Mouse (Mus musculus) limb, embryonic 12.5 days (tissue): ENCODE data around the gene Gm5128. TPM values are rescaled to one million over a fixed set of nuclear protein-coding genes. Genes with fewer than 3 reads are reported as not detected.
"Not testable (repeated sequence)": the region's sequence is repeated elsewhere in the genome, so short reads cannot be mapped to it uniquely, and the experiment has no call there.

Experiments used
- ATAC-seq: fragments of 200-750 bp; cut with Nextera tagmentation; 2 replicates; pipeline ENCODE4 v1.8.0; 2017; ENCODE audit warnings: low read depth, moderate TSS enrichment; ENCODE audit not compliant: insufficient number of reproducible peaks, insufficient read depth, low FRiP score, low TSS enrichment
- H3K27ac ChIP-seq: fragments of 300-500 bp; sonication (generic); 2 replicates; pipeline ENCODE4 v1.5.1; 2016; ENCODE audit warnings: mild to moderate bottlenecking, moderate library complexity
- H3K27me3 ChIP-seq: fragments of 300-500 bp; sonication (generic); 2 replicates; pipeline ENCODE4 v1.6.1; 2016; ENCODE audit warnings: mild to moderate bottlenecking, moderate library complexity
- H3K36me3 ChIP-seq: fragments of 300-500 bp; sonication (generic); 2 replicates; pipeline ENCODE4 v1.6.1; 2016; ENCODE audit warnings: mild to moderate bottlenecking, moderate library complexity
- H3K4me1 ChIP-seq: fragments of 300-500 bp; sonication (generic); replicated peaks from 2 replicates; pipeline ENCODE4 v1.6.1; 2016
- H3K4me2 ChIP-seq: fragments of 300-500 bp; sonication (generic); 2 replicates; pipeline ENCODE4 v1.6.1; 2016; ENCODE audit warnings: mild to moderate bottlenecking, moderate library complexity
- H3K4me3 ChIP-seq: fragments of 300-500 bp; sonication (generic); replicated peaks from 2 replicates; pipeline ENCODE4 v1.5.1; 2016; ENCODE audit warnings: mild to moderate bottlenecking
- H3K9ac ChIP-seq: fragments of 300-500 bp; sonication (generic); replicated peaks from 2 replicates; pipeline ENCODE4 v1.6.1; 2016; ENCODE audit warnings: mild to moderate bottlenecking, moderate library complexity
- H3K9me3 ChIP-seq: fragments of 300-500 bp; sonication (generic); 2 replicates; pipeline ENCODE4 v1.6.1; 2016; ENCODE audit warnings: mild to moderate bottlenecking, moderate library complexity
- WGBS: fragments of 180-500 bp; shearing (Covaris S2); methylation state at CpG from one replicate; pipeline ENCODE4 v1.1.7; 2016; 5-methylcytosine and 5-hydroxymethylcytosine counted together
- polyA plus RNA-seq: library from polyadenylated mRNA; unstranded; fragments of >200 nt; fragmentation: Nextera tagmentation; extraction: Ambion mirVana; gene quantifications from 2 replicates; pipeline ENCODE4 v1.2.1, GENCODE M21; 2016

The Gm5128 gene
- polyA plus RNA-seq = not detected in 2 replicates

GRCm38 (mm10) chrX:135372984-135373383 lies at the start of gene Gm5128:
Gm5128 (plus strand) TSS chrX:135373284.
- H3K4me3 ChIP-seq, H3K4me1 ChIP-seq, H3K36me3 ChIP-seq, H3K4me2 ChIP-seq, ATAC-seq, H3K27me3 ChIP-seq, H3K27ac ChIP-seq, H3K9me3 ChIP-seq, H3K9ac ChIP-seq: not testable (repeated sequence)
- WGBS = no CpG with 5 or more reads among the region's 15 CpGs

GRCm38 (mm10) chrX:135360685-135361084 lies 12.4 kb upstream of the Gm5128 start:
- not testable (repeated sequence) for H3K27ac ChIP-seq, H3K4me3 ChIP-seq, H3K27me3 ChIP-seq, H3K4me1 ChIP-seq, H3K9me3 ChIP-seq, ATAC-seq, H3K36me3 ChIP-seq, H3K9ac ChIP-seq, H3K4me2 ChIP-seq
- WGBS = 23% methylated on average over 3 of the region's 6 CpGs

GRCm38 (mm10) chrX:135361943-135362342 lies 11.1 kb upstream of the Gm5128 start:
- not testable (repeated sequence) for H3K27ac ChIP-seq, H3K9ac ChIP-seq, ATAC-seq, H3K4me2 ChIP-seq, H3K9me3 ChIP-seq, H3K4me3 ChIP-seq, H3K36me3 ChIP-seq, H3K27me3 ChIP-seq, H3K4me1 ChIP-seq
- WGBS = no CpG with 5 or more reads among the region's 4 CpGs

- not testable (repeated sequence) for H3K9ac ChIP-seq, H3K4me2 ChIP-seq, H3K4me1 ChIP-seq, H3K27ac ChIP-seq, H3K4me3 ChIP-seq, H3K9me3 ChIP-seq, ATAC-seq, H3K36me3 ChIP-seq, H3K27me3 ChIP-seq
- no CpG with 5 or more reads among the region's 3 CpGs for WGBS
Observed at GRCm38 (mm10) chrX:135403578-135403977, 30.5 kb downstream of the Gm5128 start.

GRCm38 (mm10) chrX:135421203-135421602 lies 48.1 kb downstream of the Gm5128 start:
- 41% methylated on average over 4 of the region's 7 CpGs for WGBS
- H3K27me3 ChIP-seq, ATAC-seq, H3K9ac ChIP-seq, H3K27ac ChIP-seq, H3K4me1 ChIP-seq, H3K9me3 ChIP-seq, H3K36me3 ChIP-seq, H3K4me2 ChIP-seq, H3K4me3 ChIP-seq: not testable (repeated sequence)

GRCm38 (mm10) chrX:135421824-135422223 lies 48.7 kb downstream of the Gm5128 start:
- H3K4me3 ChIP-seq, H3K27ac ChIP-seq, ATAC-seq, H3K9me3 ChIP-seq, H3K4me1 ChIP-seq, H3K27me3 ChIP-seq, H3K9ac ChIP-seq, H3K36me3 ChIP-seq, H3K4me2 ChIP-seq: not testable (repeated sequence)

GRCm38 (mm10) chrX:135422473-135422872 lies 49.4 kb downstream of the Gm5128 start:
- H3K9me3 ChIP-seq, H3K9ac ChIP-seq, H3K4me3 ChIP-seq, ATAC-seq, H3K27me3 ChIP-seq, H3K4me1 ChIP-seq, H3K36me3 ChIP-seq, H3K27ac ChIP-seq, H3K4me2 ChIP-seq: not testable (repeated sequence)
- WGBS = no CpG with 5 or more reads among the region's 4 CpGs

Other genes starting within 250 kb of the Gm5128 start
- gene Gm15023, start 195.7 kb upstream of the Gm5128 start, polyA plus RNA-seq = not detected in 2 replicates
- 5.4 and 7.5 TPM in 2 replicates for gene Tceal6, start 162.6 kb upstream of the Gm5128 start, polyA plus RNA-seq
- not detected in 2 replicates for gene Pramel3, start 71.0 kb upstream of the Gm5128 start, polyA plus RNA-seq
- not detected in 2 replicates for gene Gm7903, start 60.6 kb downstream of the Gm5128 start, polyA plus RNA-seq
- gene AV320801, start 121.3 kb downstream of the Gm5128 start, polyA plus RNA-seq = not detected in 2 replicates
- gene Nxf7, start 225.5 kb downstream of the Gm5128 start, polyA plus RNA-seq = not detected in 2 replicates